ENCODE assay signal across 19 mouse cellular contexts in the genomic region with DNA sequence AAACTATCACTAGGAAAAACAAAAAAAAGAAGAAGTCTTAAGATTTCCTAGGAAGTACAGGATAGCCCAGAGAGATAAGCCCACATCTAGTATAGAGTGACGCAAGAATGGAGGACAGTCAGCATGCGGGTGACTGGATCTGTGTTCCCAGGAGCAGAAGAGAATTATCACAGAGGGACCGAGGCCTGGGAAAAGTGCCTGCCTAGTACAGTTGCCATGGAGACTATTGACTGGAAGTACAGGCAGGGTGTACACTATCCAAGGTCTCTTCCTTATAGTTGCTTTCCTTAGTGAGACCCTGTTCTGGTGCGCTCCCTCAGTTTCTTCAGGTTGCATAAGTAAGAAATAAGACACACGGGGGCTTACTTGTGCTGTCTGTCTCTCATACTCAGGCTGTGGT.
A peak's percentile ranks its signal among the peaks of the same experiment; 100 is the strongest.
DNase-seq lines count a peak whose midpoint lies in the region; ATAC-seq and TF ChIP-seq lines count a peak whose summit lies in the region.
"Had no signal": no experiment of that assay in that cellular context is flagged by ENCODE, and none has a peak within 500 bp of the region (broad histone marks: within the 10 kb centered on the region; RNA-seq: fewer than 3 reads in every experiment).

No protein-coding gene starts in this region.

- in situ Hi-C loops in CH12.LX (cut with MboI; ENCODE audit: low pct_ligation_motif_present, low pct_unique_long_range_greater_than_20kb, low sequenced_read_pairs) = loop anchor here (10.0 to 25.0 kb wide), 2 partner anchors 63 to 335 kb away; a partner anchor contains a TSS

- no peaks in the 10 kb centered on the region for H3K79me2 ChIP-seq in CH12.LX (replicated peaks; ENCODE audit: control insufficient read depth, extremely low read depth, insufficient read depth, poor library complexity, severe bottlenecking)

- H3K9me3 ChIP-seq in intestine, embryonic 16.5 days (ENCODE audit: control insufficient read depth, low read length) = no peaks in the 10 kb centered on the region
- H3K9me3 ChIP-seq in intestine, embryonic 15.5 days = no peaks in the 10 kb centered on the region
- H3K9me3 ChIP-seq in CH12.LX (replicated peaks; ENCODE audit: low read length) = no peaks in the 10 kb centered on the region
- H3K9me3 ChIP-seq in midbrain, embryonic 16.5 days (replicated peaks; ENCODE audit: control insufficient read depth, low read length, poor library complexity, severe bottlenecking) = no peaks in the 10 kb centered on the region
- H3K9me3 ChIP-seq: embryonic facial prominence, embryonic 12.5 days; heart, embryonic 15.5 days; limb, embryonic 15.5 days had no signal

- H3K4me1 ChIP-seq in intestine, embryonic 16.5 days (ENCODE audit: control insufficient read depth, insufficient read depth, low read length) = no peaks in the 10 kb centered on the region
- H3K4me1 ChIP-seq in intestine, embryonic 15.5 days (replicated peaks) = no peaks in the 10 kb centered on the region
- peaks cover 34 to 48% of the 10 kb centered on the region in 2 experiments for H3K4me1 ChIP-seq in CH12.LX (ENCODE audit: control insufficient read depth in 1 of 2, insufficient read depth in 2 of 2)
- peaks cover 34% of the 10 kb centered on the region for H3K4me1 ChIP-seq in midbrain, embryonic 16.5 days (ENCODE audit: control insufficient read depth, insufficient read depth, low read length)
- H3K4me1 ChIP-seq: embryonic facial prominence, embryonic 12.5 days; heart, embryonic 15.5 days; limb, embryonic 15.5 days had no signal

- 0 out of 2 replicates have a peak, but pooled peaks have one; percentile 36 for ATAC-seq in intestine, embryonic 16.5 days
- no peak for ATAC-seq in intestine, embryonic 15.5 days
- 0 out of 2 replicates have a peak, but pooled peaks have one; percentile 15 for ATAC-seq in midbrain, embryonic 16.5 days
- ATAC-seq: CD4-positive, CD25-positive, alpha-beta regulatory T cell, adult 4 months had no signal

- no peak for TF ChIP-seq POLR2A in CH12.LX (IDR thresholded peaks at IDR 0.05; ENCODE audit: low read depth, low read length)

- DNase-seq in CH12.LX (ENCODE audit: extremely low read depth) = peak; percentile 20
- DNase-seq in brain, adult 2 months (ENCODE audit: low read depth, low spot score) = peak; percentile 64
- no peak for DNase-seq in ovary, postnatal 36 days (ENCODE audit: low spot score)
- DNase-seq in cerebellum, postnatal 14 days = no peak
- DNase-seq: cerebellum, adult 11-12 months; gastrocnemius, adult 2 months; kidney, adult 2 months; kidney, postnatal 14 days; layer of hippocampus, adult 9-11 months; lung, postnatal 10 days; right cerebral cortex, postnatal 25 days; thymus, postnatal 25 days had no signal

- no peak overlapping the region for H3K4me2 ChIP-seq in intestine, embryonic 16.5 days (ENCODE audit: low read depth, low read length)
- no peak overlapping the region for H3K4me2 ChIP-seq in intestine, embryonic 15.5 days (replicated peaks)
- H3K4me2 ChIP-seq in CH12.LX (ENCODE audit: insufficient read depth, low read depth, poor library complexity, severe bottlenecking) = peak overlapping the region; percentile 53
- H3K4me2 ChIP-seq in midbrain, embryonic 16.5 days (ENCODE audit: low read length) = no peak overlapping the region
- H3K4me2 ChIP-seq: embryonic facial prominence, embryonic 12.5 days; heart, embryonic 15.5 days; limb, embryonic 15.5 days had no signal

- H3K9ac ChIP-seq in intestine, embryonic 16.5 days (ENCODE audit: low read depth, low read length) = no peak overlapping the region
- no peak overlapping the region for H3K9ac ChIP-seq in intestine, embryonic 15.5 days
- H3K9ac ChIP-seq in CH12.LX (ENCODE audit: insufficient read depth, low read depth) = peak overlapping the region; percentile 88
- no peak overlapping the region for H3K9ac ChIP-seq in midbrain, embryonic 16.5 days (ENCODE audit: low read depth, low read length)
- H3K9ac ChIP-seq: embryonic facial prominence, embryonic 12.5 days; heart, embryonic 15.5 days; limb, embryonic 15.5 days had no signal

- H3K36me3 ChIP-seq in intestine, embryonic 16.5 days (ENCODE audit: control insufficient read depth, insufficient read depth, low read length) = no peaks in the 10 kb centered on the region
- H3K36me3 ChIP-seq in intestine, embryonic 15.5 days = no peaks in the 10 kb centered on the region
- no peaks in the 10 kb centered on the region for H3K36me3 ChIP-seq in CH12.LX (replicated peaks in 1 of 2; ENCODE audit: control insufficient read depth in 1 of 2, insufficient read depth in 1 of 2, low read length in 1 of 2)
- H3K36me3 ChIP-seq in midbrain, embryonic 16.5 days (ENCODE audit: control insufficient read depth, insufficient read depth, low read length) = no peaks in the 10 kb centered on the region
- H3K36me3 ChIP-seq: embryonic facial prominence, embryonic 12.5 days; heart, embryonic 15.5 days; limb, embryonic 15.5 days had no signal

- dilution Hi-C loops in CH12.LX (cut with MboI; ENCODE audit: extremely low pct_ligation_motif_present, extremely low pct_unique_long_range_greater_than_20kb, low sequenced_read_pairs) = no loop called here

- no peak for TF ChIP-seq CTCF in CH12.LX (conservative IDR thresholded peaks at IDR 0.05 in 1 of 2, IDR thresholded peaks at IDR 0.05 in 1 of 2; ENCODE audit: low read depth in 2 of 2, low read length in 2 of 2)

- WGBS in intestine, embryonic 16.5 days = 78% methylated on average over 5 of the region's 5 CpGs
- 76% methylated on average over 5 of the region's 5 CpGs for WGBS in intestine, embryonic 15.5 days
- WGBS in midbrain, embryonic 16.5 days = 56% methylated on average over 5 of the region's 5 CpGs

- H3K4me3 ChIP-seq in intestine, embryonic 16.5 days (ENCODE audit: low read length) = no peak overlapping the region
- no peak overlapping the region for H3K4me3 ChIP-seq in intestine, embryonic 15.5 days (replicated peaks)
- H3K4me3 ChIP-seq in CH12.LX (replicated peaks in 1 of 3; ENCODE audit: low read depth in 2 of 3, low read length in 2 of 3, poor library complexity in 1 of 3) = peak overlapping the region; percentile 36 to 51 (median 50)
- H3K4me3 ChIP-seq in midbrain, embryonic 16.5 days (ENCODE audit: low read depth, low read length) = no peak overlapping the region
- H3K4me3 ChIP-seq: embryonic facial prominence, embryonic 12.5 days; gastrocnemius, adult 2 months; heart, embryonic 15.5 days; limb, embryonic 15.5 days had no signal

- no peaks in the 10 kb centered on the region for H3K27me3 ChIP-seq in intestine, embryonic 16.5 days (replicated peaks; ENCODE audit: control insufficient read depth, insufficient read depth, low read length)
- no peaks in the 10 kb centered on the region for H3K27me3 ChIP-seq in intestine, embryonic 15.5 days (replicated peaks)
- H3K27me3 ChIP-seq in CH12.LX (replicated peaks) = no peaks in the 10 kb centered on the region
- H3K27me3 ChIP-seq in midbrain, embryonic 16.5 days (ENCODE audit: control insufficient read depth, insufficient read depth, low read depth, low read length) = no peaks in the 10 kb centered on the region
- H3K27me3 ChIP-seq: embryonic facial prominence, embryonic 12.5 days; heart, embryonic 15.5 days; limb, embryonic 15.5 days had no signal

- no peak overlapping the region for H3K27ac ChIP-seq in intestine, embryonic 16.5 days (ENCODE audit: low read length)
- H3K27ac ChIP-seq in intestine, embryonic 15.5 days = no peak overlapping the region
- H3K27ac ChIP-seq in CH12.LX (ENCODE audit: insufficient read depth, low read depth) = peak overlapping the region; percentile 85
- H3K27ac ChIP-seq in midbrain, embryonic 16.5 days (ENCODE audit: low read length) = peak overlapping the region; percentile 80
- H3K27ac ChIP-seq: embryonic facial prominence, embryonic 12.5 days; gastrocnemius, adult 2 months; heart, embryonic 15.5 days; limb, embryonic 15.5 days had no signal

- no peak for TF ChIP-seq RAD21 in CH12.LX (IDR thresholded peaks at IDR 0.05; ENCODE audit: low read depth, low read length)

- TF ChIP-seq EP300 in CH12.LX (IDR thresholded peaks at IDR 0.05; ENCODE audit: low read length) = no peak

TF ChIP-seq in CH12.LX, 34 proteins besides CTCF, POLR2A, EP300 and RAD21:
- TF ChIP-seq MYC (IDR thresholded peaks at IDR 0.05; ENCODE audit: low read depth, low read length) = no peak
- TF ChIP-seq CHD1 (IDR thresholded peaks at IDR 0.05; ENCODE audit: low read depth, low read length) = no peak; the same call in 1 of the 2 replicates
- TF ChIP-seq MAFK (IDR thresholded peaks at IDR 0.05; ENCODE audit: insufficient replicate concordance, low read length) = no peak
- TF ChIP-seq ELF1 (IDR thresholded peaks at IDR 0.05; ENCODE audit: low read depth, low read length) = no peak
- no peak for TF ChIP-seq MXI1 (IDR thresholded peaks at IDR 0.05; ENCODE audit: low read depth, low read length)
- TF ChIP-seq TCF12 (IDR thresholded peaks at IDR 0.05; ENCODE audit: low read depth, low read length) = no peak
- TF ChIP-seq GABPA (IDR thresholded peaks at IDR 0.05; ENCODE audit: insufficient replicate concordance, low read depth, low read length) = no peak
- no peak for TF ChIP-seq NELFE (IDR thresholded peaks at IDR 0.05; ENCODE audit: low read depth, low read length)
- no peak for TF ChIP-seq BHLHE40 (IDR thresholded peaks at IDR 0.05; ENCODE audit: low read depth, low read length)
- no peak for TF ChIP-seq USF2 (conservative IDR thresholded peaks at IDR 0.05; ENCODE audit: low read depth, low read length)
- TF ChIP-seq CHD2 (IDR thresholded peaks at IDR 0.05; ENCODE audit: low read length) = no peak
- TF ChIP-seq UBTF (IDR thresholded peaks at IDR 0.05; ENCODE audit: low read depth, low read length) = no peak

Comparison
In these comparisons a context has a peak if more than half of its experiments do, and no peak if none do; other contexts are left out.
1. H3K27ac ChIP-seq: peak in CH12.LX (single experiment) and midbrain, embryonic 16.5 days (single experiment); none in intestine, embryonic 16.5 days (single experiment) and intestine, embryonic 15.5 days (single experiment).
2. H3K4me3 ChIP-seq: peak in CH12.LX (3 of 3); none in intestine, embryonic 16.5 days (single experiment), intestine, embryonic 15.5 days (single experiment) and midbrain, embryonic 16.5 days (single experiment).
3. DNase-seq: peak in CH12.LX (single experiment) and brain, adult 2 months (single experiment); none in ovary, postnatal 36 days (single experiment) and cerebellum, postnatal 14 days (0 of 2).